Mouse (Mus musculus): ENCODE measurements around the gene Lcn12. TPM values are rescaled to one million over a fixed set of nuclear protein-coding genes. Genes with fewer than 3 reads are reported as not detected.

Gene Lcn12
- polyA plus RNA-seq, 1 experiment from 2014 or later: not detected

DNA sequence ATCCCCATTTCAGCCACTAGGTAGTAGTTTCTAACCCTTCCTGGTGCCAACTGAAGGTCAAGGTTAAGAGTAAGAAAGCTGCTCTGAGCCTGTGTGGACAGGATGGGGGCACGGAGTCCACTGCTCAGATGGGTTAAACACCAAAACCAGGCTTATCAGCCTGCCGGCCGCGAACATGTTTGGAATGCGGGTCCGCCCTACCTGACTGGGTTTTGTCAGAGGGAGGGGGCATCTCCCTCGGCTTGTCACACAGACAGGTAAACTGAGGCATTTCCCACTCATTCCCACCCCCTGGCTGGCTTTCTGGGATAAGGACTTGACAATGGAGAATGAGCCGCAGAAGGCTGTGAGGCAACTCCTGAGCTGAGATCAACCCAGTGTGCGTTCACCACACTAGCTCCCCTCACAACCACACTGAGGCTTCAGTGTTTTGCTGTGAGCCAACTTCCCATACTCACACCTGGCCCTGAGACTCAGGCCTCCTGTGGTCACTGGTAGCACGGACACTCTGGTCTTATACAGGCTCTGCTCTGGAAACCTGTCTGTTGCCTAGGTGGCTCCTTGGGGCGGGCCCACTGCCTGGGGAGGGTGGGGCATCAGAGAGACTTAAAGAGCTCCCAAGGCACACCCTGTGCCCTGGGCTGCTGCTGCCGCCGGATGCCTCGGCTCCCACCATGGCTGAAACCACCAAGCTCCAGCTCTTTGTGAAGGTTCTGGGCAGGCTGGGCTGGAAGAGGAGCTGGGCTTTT lies 37.3 kb downstream of the Lcn12 start, which contains the start of gene Clic3:
TSS of gene Clic3 (plus strand) at position 634 of the 749 bp plus-strand sequence.
- H3K4me1 ChIP-seq (replicated peaks; ENCODE audit: control insufficient read depth, insufficient read depth, low read length): peaks cover 31% of the 10 kb centered on the region
- no peaks in the 10 kb centered on the region for H3K27me3 ChIP-seq (ENCODE audit: control insufficient read depth, insufficient read depth, low read depth, low read length)
- no peaks in the 10 kb centered on the region for H3K36me3 ChIP-seq (ENCODE audit: control insufficient read depth, insufficient read depth, low read length)
- H3K4me3 ChIP-seq (ENCODE audit: low read length): peak within 1 kb of the TSS; percentile 34
- H3K27ac ChIP-seq (ENCODE audit: low read length): peak within 1 kb of the TSS; percentile 91
- no peaks in the 10 kb centered on the region for H3K9me3 ChIP-seq (ENCODE audit: control insufficient read depth, low read length)
- H3K4me2 ChIP-seq (ENCODE audit: low read depth, low read length): peak within 1 kb of the TSS; percentile 36
- WGBS: 43% methylated on average over 14 of the region's 14 CpGs
- peak; percentile 58 for ATAC-seq (ENCODE audit: low read depth)
- H3K9ac ChIP-seq (ENCODE audit: low read length): peak within 1 kb of the TSS; percentile 53

DNA sequence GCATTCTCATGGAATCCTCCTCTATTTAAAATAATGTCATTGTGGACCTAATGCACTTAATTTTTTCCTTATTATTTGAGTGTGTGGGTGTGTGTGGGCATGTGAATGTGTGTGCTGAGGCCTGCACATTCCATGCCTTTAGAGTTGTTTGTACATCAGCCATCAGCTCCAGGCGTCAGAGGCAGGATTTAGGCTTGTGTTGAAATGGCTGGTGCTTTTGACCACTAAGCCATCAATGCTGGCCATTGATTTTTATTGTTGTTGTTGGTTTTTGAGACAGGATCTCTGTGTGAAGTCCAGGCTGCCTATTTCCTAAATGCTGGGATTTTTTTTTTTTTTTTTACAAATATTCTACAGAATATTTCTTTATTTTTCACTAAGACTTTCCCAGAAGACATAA lies 40.8 kb downstream of the Lcn12 start:
- Histone ChIP-seq H3K27ac (ENCODE audit: low read length) (no peak overlapping the region), H3K9me3 (ENCODE audit: control insufficient read depth, low read length) (no peaks in the 10 kb centered on the region), H3K4me2 (ENCODE audit: low read depth, low read length) (no peak overlapping the region), H3K9ac (ENCODE audit: low read length) (no peak overlapping the region), H3K27me3 (ENCODE audit: control insufficient read depth, insufficient read depth, low read depth, low read length) (no peaks in the 10 kb centered on the region), H3K4me3 (ENCODE audit: low read length) (no peak overlapping the region), H3K36me3 (ENCODE audit: control insufficient read depth, insufficient read depth, low read length) (no peaks in the 10 kb centered on the region), H3K4me1 (replicated peaks; ENCODE audit: control insufficient read depth, insufficient read depth, low read length) (peaks cover 7% of the 10 kb centered on the region; the same call in 1 of the 2 replicates)
- no peak for ATAC-seq (ENCODE audit: low read depth)
- WGBS: 25% methylated on average over 1 of the region's 1 CpGs

DNA sequence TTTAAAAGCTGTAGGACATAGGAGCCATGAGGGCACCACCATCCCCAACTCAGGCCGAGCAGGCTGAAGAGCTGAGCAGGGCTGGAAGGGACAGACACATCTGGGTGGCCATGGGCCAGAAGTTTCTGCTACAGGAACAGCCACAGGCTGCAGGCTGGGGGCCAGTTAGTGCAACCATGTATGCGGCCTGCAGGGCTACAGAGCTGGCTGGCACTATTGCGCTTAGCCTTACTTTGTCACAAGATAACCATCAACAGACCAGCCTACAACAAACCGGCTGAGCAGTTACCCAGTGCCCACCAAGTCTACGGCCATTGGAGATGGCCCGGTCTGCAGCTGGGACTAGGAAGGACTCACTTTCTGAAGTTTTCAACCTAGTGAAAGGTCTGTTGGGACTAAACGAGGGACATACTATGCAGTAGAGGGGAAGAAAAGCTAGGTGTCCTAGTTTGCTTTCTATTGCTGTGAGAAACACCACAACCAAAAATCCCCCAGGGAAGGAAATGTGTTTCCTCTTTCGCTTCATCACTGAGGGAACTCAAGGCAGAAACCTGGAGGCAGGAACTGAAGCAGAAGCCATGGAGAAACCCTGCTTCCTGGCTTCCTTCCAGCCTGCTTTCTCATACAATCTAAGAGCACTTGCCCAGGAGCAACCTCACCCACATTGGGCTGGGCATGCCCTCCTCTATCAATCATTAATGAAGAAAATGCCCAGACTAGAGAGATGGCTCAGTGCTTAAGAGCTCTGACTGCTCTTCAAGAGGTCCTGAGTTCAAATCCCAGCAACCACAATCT lies 42.7 kb downstream of the Lcn12 start:
- H3K4me1 ChIP-seq (replicated peaks; ENCODE audit: control insufficient read depth, insufficient read depth, low read length): peaks cover 5% of the 10 kb centered on the region; the same call in 1 of the 2 replicates
- H3K36me3 ChIP-seq (ENCODE audit: control insufficient read depth, insufficient read depth, low read length): no peaks in the 10 kb centered on the region
- 75% methylated on average over 8 of the region's 8 CpGs for WGBS
- H3K4me3 ChIP-seq (ENCODE audit: low read length): no peak overlapping the region
- ATAC-seq (ENCODE audit: low read depth): no peak; the same call in 1 of the 2 replicates
- no peaks in the 10 kb centered on the region for H3K27me3 ChIP-seq (ENCODE audit: control insufficient read depth, insufficient read depth, low read depth, low read length)
- H3K4me2 ChIP-seq (ENCODE audit: low read depth, low read length): no peak overlapping the region
- no peak overlapping the region for H3K9ac ChIP-seq (ENCODE audit: low read length)
- no peaks in the 10 kb centered on the region for H3K9me3 ChIP-seq (ENCODE audit: control insufficient read depth, low read length)
- no peak overlapping the region for H3K27ac ChIP-seq (ENCODE audit: low read length)

DNA sequence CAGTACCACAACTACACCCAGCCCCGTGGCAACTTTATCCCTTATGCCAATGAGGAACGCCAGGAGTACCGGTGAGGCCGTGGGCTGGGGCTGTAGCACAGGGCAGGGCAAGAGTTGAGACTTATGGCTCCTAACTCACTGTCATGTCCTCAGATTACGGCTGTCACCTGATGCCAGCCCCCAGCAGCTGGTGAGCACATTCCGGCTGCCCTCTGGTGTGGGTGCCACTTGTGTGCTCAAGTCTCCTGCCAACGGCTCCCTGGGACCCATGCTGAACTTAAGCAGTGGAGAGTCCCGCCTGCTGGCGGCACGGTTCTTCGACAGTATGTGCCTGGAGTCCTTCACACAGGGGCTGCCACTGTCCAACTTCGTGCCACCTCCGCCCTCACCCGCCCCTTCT lies 51.0 kb downstream of the Lcn12 start:
- no peaks in the 10 kb centered on the region for H3K9me3 ChIP-seq (ENCODE audit: control insufficient read depth, low read length)
- H3K27me3 ChIP-seq (ENCODE audit: control insufficient read depth, insufficient read depth, low read depth, low read length): no peaks in the 10 kb centered on the region
- no peak for ATAC-seq (ENCODE audit: low read depth)
- H3K4me3 ChIP-seq (ENCODE audit: low read length): no peak overlapping the region
- H3K4me2 ChIP-seq (ENCODE audit: low read depth, low read length): no peak overlapping the region
- no peak overlapping the region for H3K27ac ChIP-seq (ENCODE audit: low read length)
- 87% methylated on average over 14 of the region's 14 CpGs for WGBS
- H3K36me3 ChIP-seq (ENCODE audit: control insufficient read depth, insufficient read depth, low read length): no peaks in the 10 kb centered on the region
- no peak overlapping the region for H3K9ac ChIP-seq (ENCODE audit: low read length)
- H3K4me1 ChIP-seq (replicated peaks; ENCODE audit: control insufficient read depth, insufficient read depth, low read length): no peaks in the 10 kb centered on the region

DNA sequence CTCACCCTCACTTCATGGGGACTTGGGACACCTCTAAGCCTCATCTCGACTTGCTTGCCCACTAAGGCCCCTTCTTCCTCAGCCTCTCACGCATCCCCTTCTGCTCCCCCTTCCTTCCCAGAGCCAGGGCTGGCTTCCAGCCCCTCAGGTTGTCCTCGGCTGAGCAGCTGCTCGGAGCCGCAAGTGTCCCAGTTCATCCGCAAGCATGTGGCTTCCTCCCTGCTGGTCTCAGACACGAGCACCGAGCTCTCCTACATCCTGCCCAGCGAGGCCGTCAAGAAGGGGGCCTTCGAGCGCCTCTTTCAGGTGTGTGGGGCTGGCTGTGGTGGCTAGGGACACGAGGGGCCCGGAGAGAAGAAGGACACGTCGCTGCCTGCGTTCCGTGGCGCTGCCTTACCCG lies 52.6 kb downstream of the Lcn12 start:
- Histone ChIP-seq H3K4me1 (replicated peaks; ENCODE audit: control insufficient read depth, insufficient read depth, low read length) (no peaks in the 10 kb centered on the region), H3K27ac (ENCODE audit: low read length) (no peak overlapping the region), H3K9ac (ENCODE audit: low read length) (no peak overlapping the region), H3K4me2 (ENCODE audit: low read depth, low read length) (no peak overlapping the region), H3K9me3 (ENCODE audit: control insufficient read depth, low read length) (no peaks in the 10 kb centered on the region), H3K4me3 (ENCODE audit: low read length) (no peak overlapping the region), H3K27me3 (ENCODE audit: control insufficient read depth, insufficient read depth, low read depth, low read length) (no peaks in the 10 kb centered on the region), H3K36me3 (ENCODE audit: control insufficient read depth, insufficient read depth, low read length) (no peaks in the 10 kb centered on the region)
- WGBS: 78% methylated on average over 20 of the region's 20 CpGs
- ATAC-seq (ENCODE audit: low read depth): no peak

Small RNA genes lying within 50 kb of the gene (microRNA-seq; reads per million reads assigned to microRNA genes)
- gene Mir3087: not detected

Other genes with a start within 250 kb of the Lcn12 start
- 4.5 and 5.9 TPM in 2 replicates for gene AL732309.1, start 247.0 kb downstream of the Lcn12 start, polyA plus RNA-seq (2015; fragmentation: Nextera tagmentation; extraction: Ambion mirVana)
- gene Tmem203, start 238.5 kb downstream of the Lcn12 start, polyA plus RNA-seq (2015; fragmentation: Nextera tagmentation; extraction: Ambion mirVana): 20.3 and 22.0 TPM in 2 replicates
- gene Tprn, start 231.3 kb downstream of the Lcn12 start, polyA plus RNA-seq (2015; fragmentation: Nextera tagmentation; extraction: Ambion mirVana): 6.4 and 6.5 TPM in 2 replicates
- gene Ssna1, start 221.5 kb downstream of the Lcn12 start, polyA plus RNA-seq (2015; fragmentation: Nextera tagmentation; extraction: Ambion mirVana): 219 and 232 TPM in 2 replicates
- gene Anapc2, start 221.4 kb downstream of the Lcn12 start, polyA plus RNA-seq (2015; fragmentation: Nextera tagmentation; extraction: Ambion mirVana): 136 and 137 TPM in 2 replicates
- gene Tmem210, start 205.8 kb downstream of the Lcn12 start, polyA plus RNA-seq (2015; fragmentation: Nextera tagmentation; extraction: Ambion mirVana): not detected in 2 replicates
- gene Lrrc26, start 204.0 kb downstream of the Lcn12 start, polyA plus RNA-seq (2015; fragmentation: Nextera tagmentation; extraction: Ambion mirVana): 6.7 and 9.4 TPM in 2 replicates
- 0.44 and 0.84 TPM in 2 replicates for gene Grin1, start 174.7 kb downstream of the Lcn12 start, polyA plus RNA-seq (2015; fragmentation: Nextera tagmentation; extraction: Ambion mirVana)
- gene Man1b1, start 161.6 kb downstream of the Lcn12 start, polyA plus RNA-seq (2015; fragmentation: Nextera tagmentation; extraction: Ambion mirVana): 47.8 and 57.4 TPM in 2 replicates
- gene Dpp7, start 137.6 kb downstream of the Lcn12 start, polyA plus RNA-seq (2015; fragmentation: Nextera tagmentation; extraction: Ambion mirVana): 15.9 and 18.9 TPM in 2 replicates
- 18.8 and 20.2 TPM in 2 replicates for gene Uap1l1, start 128.2 kb downstream of the Lcn12 start, polyA plus RNA-seq (2015; fragmentation: Nextera tagmentation; extraction: Ambion mirVana)
- 39.0 and 39.3 TPM in 2 replicates for gene Sapcd2, start 121.6 kb downstream of the Lcn12 start, polyA plus RNA-seq (2015; fragmentation: Nextera tagmentation; extraction: Ambion mirVana)
- 3.6 and 4.8 TPM in 2 replicates for gene Entpd2, start 98.0 kb downstream of the Lcn12 start, polyA plus RNA-seq (2015; fragmentation: Nextera tagmentation; extraction: Ambion mirVana)
- 31.6 and 36.5 TPM in 2 replicates for gene Npdc1, start 94.6 kb downstream of the Lcn12 start, polyA plus RNA-seq (2015; fragmentation: Nextera tagmentation; extraction: Ambion mirVana)
- gene Fut7, start 70.6 kb downstream of the Lcn12 start, polyA plus RNA-seq (2015; fragmentation: Nextera tagmentation; extraction: Ambion mirVana): 0.10 and 0.15 TPM in 2 replicates
- 4.9 and 5.4 TPM in 2 replicates for gene Abca2, start 65.2 kb downstream of the Lcn12 start, polyA plus RNA-seq (2015; fragmentation: Nextera tagmentation; extraction: Ambion mirVana)
- gene Clic3, start 37.1 kb downstream of the Lcn12 start, polyA plus RNA-seq (2015; fragmentation: Nextera tagmentation; extraction: Ambion mirVana): 139 and 180 TPM in 2 replicates
- 37.9 and 44.8 TPM in 2 replicates for gene Paxx, start 32.8 kb downstream of the Lcn12 start, polyA plus RNA-seq (2015; fragmentation: Nextera tagmentation; extraction: Ambion mirVana)
- 10.7 and 16.5 TPM in 2 replicates for gene Ptgds, start 23.9 kb downstream of the Lcn12 start, polyA plus RNA-seq (2015; fragmentation: Nextera tagmentation; extraction: Ambion mirVana)
- gene Fbxw5, start 6.8 kb upstream of the Lcn12 start, polyA plus RNA-seq (2015; fragmentation: Nextera tagmentation; extraction: Ambion mirVana): 80.8 and 81.1 TPM in 2 replicates
- 6.5 and 7.3 TPM in 2 replicates for gene C8g, start 7.8 kb upstream of the Lcn12 start, polyA plus RNA-seq (2015; fragmentation: Nextera tagmentation; extraction: Ambion mirVana)
- gene Traf2, start 53.0 kb upstream of the Lcn12 start, polyA plus RNA-seq (2015; fragmentation: Nextera tagmentation; extraction: Ambion mirVana): 38.2 and 39.1 TPM in 2 replicates
- gene Edf1, start 63.9 kb upstream of the Lcn12 start, polyA plus RNA-seq (2015; fragmentation: Nextera tagmentation; extraction: Ambion mirVana): 319 and 355 TPM in 2 replicates
- gene Mamdc4, start 80.9 kb upstream of the Lcn12 start, polyA plus RNA-seq (2015; fragmentation: Nextera tagmentation; extraction: Ambion mirVana): 3.1 and 8.2 TPM in 2 replicates
- 164 and 167 TPM in 2 replicates for gene Phpt1, start 81.3 kb upstream of the Lcn12 start, polyA plus RNA-seq (2015; fragmentation: Nextera tagmentation; extraction: Ambion mirVana)
- 0.21 TPM in 1 of 2 replicates, not detected in the other for gene Ajm1, start 87.8 kb upstream of the Lcn12 start, polyA plus RNA-seq (2015; fragmentation: Nextera tagmentation; extraction: Ambion mirVana)
- 60.7 and 61.8 TPM in 2 replicates for gene Rabl6, start 114.6 kb upstream of the Lcn12 start, polyA plus RNA-seq (2015; fragmentation: Nextera tagmentation; extraction: Ambion mirVana)
- gene Ccdc183, start 123.8 kb upstream of the Lcn12 start, polyA plus RNA-seq (2015; fragmentation: Nextera tagmentation; extraction: Ambion mirVana): 0.14 and 0.15 TPM in 2 replicates
- 30.5 and 35.6 TPM in 2 replicates for gene Tmem141, start 128.1 kb upstream of the Lcn12 start, polyA plus RNA-seq (2015; fragmentation: Nextera tagmentation; extraction: Ambion mirVana)
- gene Fcna, start 134.1 kb upstream of the Lcn12 start, polyA plus RNA-seq (2015; fragmentation: Nextera tagmentation; extraction: Ambion mirVana): 3.5 and 10.6 TPM in 2 replicates
- gene Lcn8, start 159.2 kb upstream of the Lcn12 start, polyA plus RNA-seq (2015; fragmentation: Nextera tagmentation; extraction: Ambion mirVana): 0.33 TPM in 1 of 2 replicates, not detected in the other
- not detected in 2 replicates for gene Lcn5, start 164.0 kb upstream of the Lcn12 start, polyA plus RNA-seq (2015; fragmentation: Nextera tagmentation; extraction: Ambion mirVana)
- gene Lcn6, start 182.9 kb upstream of the Lcn12 start, polyA plus RNA-seq (2015; fragmentation: Nextera tagmentation; extraction: Ambion mirVana): not detected in 2 replicates
- gene Lcn10, start 188.8 kb upstream of the Lcn12 start, polyA plus RNA-seq (2015; fragmentation: Nextera tagmentation; extraction: Ambion mirVana): not detected in 2 replicates
- not detected in 2 replicates for gene Obp2a, start 206.1 kb upstream of the Lcn12 start, polyA plus RNA-seq (2015; fragmentation: Nextera tagmentation; extraction: Ambion mirVana)
- 60.2 and 63.4 TPM in 2 replicates for gene Bmyc, start 212.8 kb upstream of the Lcn12 start, polyA plus RNA-seq (2015; fragmentation: Nextera tagmentation; extraction: Ambion mirVana)
- not detected in 2 replicates for gene Obp2b, start 243.1 kb upstream of the Lcn12 start, polyA plus RNA-seq (2015; fragmentation: Nextera tagmentation; extraction: Ambion mirVana)

All from lung, embryonic 16.5 days (tissue).